Comparison of ENCODE assay signal across 27 mouse cellular contexts in genomic region chr10:8847974-8848373, GRCm38 (mm10). TPM values are rescaled to one million over a fixed set of nuclear protein-coding genes. Genes with fewer than 3 reads are reported as not detected.
DNase-seq lines count a peak whose midpoint lies in the region; ATAC-seq and TF ChIP-seq lines count a peak whose summit lies in the region.
"Had no signal": no experiment of that assay in that cellular context is flagged by ENCODE, and none has a peak within 500 bp of the region (broad histone marks: within the 10 kb centered on the region; RNA-seq: fewer than 3 reads in every experiment).

No protein-coding gene starts in this region.

- H3K9ac ChIP-seq in hindbrain, embryonic 12.5 days: no peak overlapping the region
- H3K9ac ChIP-seq in hindbrain, embryonic 15.5 days: no peak overlapping the region
- no peak overlapping the region for H3K9ac ChIP-seq in neural tube, embryonic 15.5 days (replicated peaks)
- H3K9ac ChIP-seq in stomach, postnatal 0 days (ENCODE audit: low read length): no peak overlapping the region
- H3K9ac ChIP-seq: embryonic facial prominence, embryonic 12.5 days; forebrain, postnatal 0 days; heart, embryonic 13.5 days; midbrain, embryonic 15.5 days had no signal

- no peak overlapping the region for H3K4me3 ChIP-seq in hindbrain, embryonic 12.5 days
- no peak overlapping the region for H3K4me3 ChIP-seq in hindbrain, embryonic 10.5 days
- no peak overlapping the region for H3K4me3 ChIP-seq in hindbrain, embryonic 15.5 days
- no peak overlapping the region for H3K4me3 ChIP-seq in neural tube, embryonic 15.5 days (replicated peaks)
- no peak overlapping the region for H3K4me3 ChIP-seq in stomach, postnatal 0 days (ENCODE audit: low read depth, low read length)
- H3K4me3 ChIP-seq: embryonic facial prominence, embryonic 12.5 days; heart, adult 2 months; heart, embryonic 13.5 days; midbrain, embryonic 15.5 days; myocyte had no signal

- no peak for TF ChIP-seq CTCF in stomach, postnatal 0 days (IDR thresholded peaks at IDR 0.05; ENCODE audit: low read depth)

- ATAC-seq in hindbrain, embryonic 12.5 days (ENCODE audit: low FRiP score): peak; percentile 34; the same call in 1 of the 2 replicates
- peak; percentile 31; the same call in 1 of the 2 replicates for ATAC-seq in hindbrain, embryonic 15.5 days (ENCODE audit: low FRiP score, low read depth)
- peak; percentile 55 for ATAC-seq in neural tube, embryonic 15.5 days (ENCODE audit: low FRiP score)
- ATAC-seq in stomach, postnatal 0 days (ENCODE audit: low FRiP score, low TSS enrichment): no peak
- ATAC-seq: forebrain, postnatal 0 days; inflammation-experienced regulatory T-cells, adult 6 months; midbrain, embryonic 15.5 days; Patski had no signal

- 0 out of 2 replicates have a peak overlapping the region, but pooled peaks have one; percentile 30 for H3K27ac ChIP-seq in hindbrain, embryonic 12.5 days
- H3K27ac ChIP-seq in hindbrain, embryonic 10.5 days: no peak overlapping the region
- H3K27ac ChIP-seq in hindbrain, embryonic 15.5 days (replicated peaks): no peak overlapping the region
- no peak overlapping the region for H3K27ac ChIP-seq in neural tube, embryonic 15.5 days (replicated peaks)
- H3K27ac ChIP-seq in stomach, postnatal 0 days (replicated peaks): no peak overlapping the region
- H3K27ac ChIP-seq: embryonic facial prominence, embryonic 12.5 days; heart, adult 2 months; heart, embryonic 13.5 days; midbrain, embryonic 15.5 days had no signal

- H3K9me3 ChIP-seq in hindbrain, embryonic 12.5 days (replicated peaks): no peaks in the 10 kb centered on the region
- H3K9me3 ChIP-seq in hindbrain, embryonic 10.5 days: no peaks in the 10 kb centered on the region
- H3K9me3 ChIP-seq in hindbrain, embryonic 15.5 days: no peaks in the 10 kb centered on the region
- H3K9me3 ChIP-seq in neural tube, embryonic 15.5 days (replicated peaks): no peaks in the 10 kb centered on the region
- H3K9me3 ChIP-seq in stomach, postnatal 0 days (ENCODE audit: control insufficient read depth, low read length): no peaks in the 10 kb centered on the region
- H3K9me3 ChIP-seq: embryonic facial prominence, embryonic 12.5 days; heart, embryonic 13.5 days; midbrain, embryonic 15.5 days had no signal

- no peaks in the 10 kb centered on the region for H3K27me3 ChIP-seq in hindbrain, embryonic 12.5 days
- H3K27me3 ChIP-seq in hindbrain, embryonic 10.5 days (ENCODE audit: insufficient read depth, poor library complexity, severe bottlenecking): no peaks in the 10 kb centered on the region
- no peaks in the 10 kb centered on the region for H3K27me3 ChIP-seq in hindbrain, embryonic 15.5 days
- H3K27me3 ChIP-seq in neural tube, embryonic 15.5 days (replicated peaks): no peaks in the 10 kb centered on the region
- no peaks in the 10 kb centered on the region for H3K27me3 ChIP-seq in stomach, postnatal 0 days (ENCODE audit: control insufficient read depth, insufficient read depth, low read length)
- H3K27me3 ChIP-seq: CH12.LX; embryonic facial prominence, embryonic 12.5 days; heart, embryonic 13.5 days; midbrain, embryonic 15.5 days; Patski had no signal

- 53% methylated on average over 4 of the region's 4 CpGs for WGBS in hindbrain, embryonic 12.5 days
- 62% methylated on average over 4 of the region's 4 CpGs for WGBS in hindbrain, embryonic 10.5 days
- 51% methylated on average over 4 of the region's 4 CpGs for whole genome bisulfite sequencing in hindbrain, embryonic 15.5 days
- 43% methylated on average over 4 of the region's 4 CpGs for WGBS in neural tube, embryonic 15.5 days
- 86% methylated on average over 4 of the region's 4 CpGs for WGBS in stomach, postnatal 0 days

- DNase-seq in hindbrain, embryonic 10.5 days (ENCODE audit: low spot score): no peak
- DNase-seq in embryo, embryonic 10.5 days (ENCODE audit: low spot score): peak; percentile 48
- no peak for DNase-seq in cerebellum, postnatal 25 days
- no peak for DNase-seq in stomach, postnatal 0 days (ENCODE audit: low spot score)
- DNase-seq: B cell, adult 2 months; cerebellum, adult 18-20 months; forebrain, postnatal 0 days; gastrocnemius, postnatal 36 days; heart, adult 2 months; kidney, adult 18-20 months; layer of hippocampus, adult 9-11 months; lung, postnatal 4 days; retina, postnatal 1 day; right cerebral cortex, postnatal 25 days; spleen, adult 18-20 months; thymus, postnatal 14 days had no signal

- H3K4me1 ChIP-seq in hindbrain, embryonic 12.5 days: peaks cover 2% of the 10 kb centered on the region; the same call in 1 of the 2 replicates
- peaks cover 14% of the 10 kb centered on the region; the same call in 1 of the 2 replicates for H3K4me1 ChIP-seq in hindbrain, embryonic 10.5 days (replicated peaks)
- peaks cover 3% of the 10 kb centered on the region; the same call in 1 of the 2 replicates for H3K4me1 ChIP-seq in hindbrain, embryonic 15.5 days (replicated peaks)
- H3K4me1 ChIP-seq in neural tube, embryonic 15.5 days: peaks cover 17% of the 10 kb centered on the region
- H3K4me1 ChIP-seq in stomach, postnatal 0 days (replicated peaks; ENCODE audit: control insufficient read depth, insufficient read depth): no peaks in the 10 kb centered on the region
- H3K4me1 ChIP-seq: midbrain, embryonic 15.5 days had no signal

- no peak overlapping the region for H3K4me2 ChIP-seq in hindbrain, embryonic 12.5 days (replicated peaks)
- H3K4me2 ChIP-seq in hindbrain, embryonic 15.5 days: no peak overlapping the region
- H3K4me2 ChIP-seq in neural tube, embryonic 15.5 days: no peak overlapping the region
- H3K4me2 ChIP-seq in stomach, postnatal 0 days (replicated peaks; ENCODE audit: low read depth): no peak overlapping the region
- H3K4me2 ChIP-seq: embryonic facial prominence, embryonic 12.5 days; heart, embryonic 13.5 days; midbrain, embryonic 15.5 days had no signal

- H3K36me3 ChIP-seq in hindbrain, embryonic 12.5 days: peaks cover 3% of the 10 kb centered on the region; the same call in 1 of the 2 replicates
- H3K36me3 ChIP-seq in hindbrain, embryonic 10.5 days: peaks cover 27% of the 10 kb centered on the region
- H3K36me3 ChIP-seq in hindbrain, embryonic 15.5 days: no peaks in the 10 kb centered on the region
- H3K36me3 ChIP-seq in neural tube, embryonic 15.5 days: no peaks in the 10 kb centered on the region
- no peaks in the 10 kb centered on the region for H3K36me3 ChIP-seq in stomach, postnatal 0 days (ENCODE audit: control insufficient read depth, insufficient read depth, low read length)
- H3K36me3 ChIP-seq: embryonic facial prominence, embryonic 12.5 days; G1E; midbrain, embryonic 15.5 days had no signal

- TF ChIP-seq EP300 in stomach, postnatal 0 days (optimal IDR thresholded peaks at IDR 0.05): no peak

RNA-seq across cellular contexts. Expression of gene Sash1, which starts 37.9 kb away (rescaled TPM):
- 4.4 and 5.5 TPM in 2 replicates for polyA plus RNA-seq in hindbrain, embryonic 12.5 days (2016; fragmentation: Nextera tagmentation; extraction: Ambion mirVana)
- 3.5 and 3.9 TPM in 2 replicates for polyA plus RNA-seq in hindbrain, embryonic 10.5 days (2016; fragmentation: Nextera tagmentation; extraction: Ambion mirVana)
- polyA plus RNA-seq in hindbrain, embryonic 15.5 days (2015; fragmentation: Nextera tagmentation; extraction: Ambion mirVana): 3.1 and 3.3 TPM in 2 replicates
- polyA plus RNA-seq in neural tube, embryonic 15.5 days (2015; fragmentation: Nextera tagmentation; extraction: Ambion mirVana): 2.5 and 3.7 TPM in 2 replicates
- 2.8 and 3.8 TPM in 2 replicates for polyA plus RNA-seq in stomach, postnatal 0 days (2015; fragmentation: Nextera tagmentation; extraction: Ambion mirVana)
- polyA plus RNA-seq: G1E had no signal
